Mouse (Mus musculus): ENCODE data around the gene Efcc1. TPM values are rescaled to one million over a fixed set of nuclear protein-coding genes. Genes with fewer than 3 reads are reported as not detected.

The Efcc1 gene
- polyA plus RNA-seq, 1 experiment from 2014 or later = 1.3 TPM

DNA sequence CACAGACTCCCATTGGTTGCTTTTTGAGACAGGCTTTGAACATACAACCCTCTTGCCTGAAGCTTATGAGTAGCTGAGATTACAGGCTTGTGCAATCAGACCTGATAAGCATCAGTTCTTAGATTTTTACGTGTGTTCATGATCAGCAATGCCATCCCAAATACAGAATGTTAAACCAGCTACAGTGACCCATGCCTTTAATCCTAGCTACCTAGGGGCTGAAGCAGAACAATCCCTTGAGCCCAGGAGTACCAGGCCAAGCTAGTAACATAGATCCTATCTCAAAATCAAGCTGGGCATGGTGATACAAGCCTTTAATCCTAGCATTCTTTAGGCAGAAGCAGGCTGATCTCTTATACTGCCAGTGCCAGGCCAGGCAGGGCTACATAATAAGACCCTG lies 73.4 kb downstream of the Efcc1 start:
- H3K9ac ChIP-seq (ENCODE audit: low read length) = no peak overlapping the region
- WGBS = 86% methylated on average over 1 of the region's 1 CpGs
- no peak overlapping the region for H3K27ac ChIP-seq (ENCODE audit: low read length)
- no peaks in the 10 kb centered on the region for H3K9me3 ChIP-seq (replicated peaks; ENCODE audit: control insufficient read depth, low read length)
- no peaks in the 10 kb centered on the region for H3K4me1 ChIP-seq (ENCODE audit: control insufficient read depth, insufficient read depth, low read length)
- H3K27me3 ChIP-seq (ENCODE audit: control insufficient read depth, insufficient read depth, low read length) = no peaks in the 10 kb centered on the region
- ATAC-seq (ENCODE audit: insufficient read depth, low FRiP score) = no peak
- H3K36me3 ChIP-seq (ENCODE audit: control insufficient read depth, insufficient read depth, low read length) = no peaks in the 10 kb centered on the region
- no peak overlapping the region for H3K4me3 ChIP-seq (replicated peaks; ENCODE audit: low read length)
- no peak overlapping the region for H3K4me2 ChIP-seq (ENCODE audit: low read depth, low read length)

- Histone ChIP-seq H3K9ac (ENCODE audit: low read length) (no peak overlapping the region), H3K4me3 (replicated peaks; ENCODE audit: low read length) (no peak overlapping the region), H3K9me3 (replicated peaks; ENCODE audit: control insufficient read depth, low read length) (no peaks in the 10 kb centered on the region), H3K4me2 (ENCODE audit: low read depth, low read length) (no peak overlapping the region), H3K27ac (ENCODE audit: low read length) (no peak overlapping the region), H3K27me3 (ENCODE audit: control insufficient read depth, insufficient read depth, low read length) (no peaks in the 10 kb centered on the region), H3K36me3 (ENCODE audit: control insufficient read depth, insufficient read depth, low read length) (no peaks in the 10 kb centered on the region), H3K4me1 (ENCODE audit: control insufficient read depth, insufficient read depth, low read length) (peaks cover 8% of the 10 kb centered on the region)
- WGBS = 66% methylated on average over 7 of the region's 7 CpGs
- ATAC-seq (ENCODE audit: insufficient read depth, low FRiP score) = no peak
These were observed 74.2 kb downstream of the Efcc1 start for GRCm38 (mm10) chr6:87804886-87805285.

DNA sequence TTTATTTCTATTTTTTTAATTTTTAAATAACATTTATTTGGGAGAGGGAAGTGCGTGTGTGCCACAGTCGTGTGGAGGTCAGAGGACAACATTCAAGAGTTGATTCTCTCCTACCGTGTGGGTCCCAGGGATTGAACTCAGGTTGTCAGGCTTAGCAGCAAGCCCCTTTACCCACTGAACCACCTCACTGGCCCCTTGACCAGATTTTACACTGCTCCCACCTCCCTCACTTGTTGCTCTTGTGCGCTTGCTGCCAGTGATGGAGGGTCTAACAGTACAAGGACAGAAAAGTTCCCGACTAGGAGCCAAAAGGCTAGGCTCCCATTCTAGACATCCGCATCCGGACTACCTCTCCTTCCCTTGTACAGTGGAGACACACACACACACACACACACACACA lies 74.8 kb downstream of the Efcc1 start:
- Histone ChIP-seq H3K9me3 (replicated peaks; ENCODE audit: control insufficient read depth, low read length) (no peaks in the 10 kb centered on the region), H3K27ac (ENCODE audit: low read length) (no peak overlapping the region), H3K4me3 (replicated peaks; ENCODE audit: low read length) (no peak overlapping the region), H3K4me2 (ENCODE audit: low read depth, low read length) (no peak overlapping the region), H3K9ac (ENCODE audit: low read length) (no peak overlapping the region), H3K27me3 (ENCODE audit: control insufficient read depth, insufficient read depth, low read length) (no peaks in the 10 kb centered on the region), H3K36me3 (ENCODE audit: control insufficient read depth, insufficient read depth, low read length) (no peaks in the 10 kb centered on the region), H3K4me1 (ENCODE audit: control insufficient read depth, insufficient read depth, low read length) (peaks cover 13% of the 10 kb centered on the region)
- 85% methylated on average over 7 of the region's 7 CpGs for WGBS
- no peak for ATAC-seq (ENCODE audit: insufficient read depth, low FRiP score)

Other genes with a start within 250 kb of the Efcc1 start
- 6.4 and 8.2 TPM in 2 replicates for gene Arhgap25, start 197.6 kb upstream of the Efcc1 start, polyA plus RNA-seq (2015; fragmentation: Nextera tagmentation; extraction: Ambion mirVana)
- 3.2 and 3.3 TPM in 2 replicates for gene Prokr1, start 140.1 kb upstream of the Efcc1 start, polyA plus RNA-seq (2015; fragmentation: Nextera tagmentation; extraction: Ambion mirVana)
- 14.2 and 15.5 TPM in 2 replicates for gene Aplf, start 58.7 kb upstream of the Efcc1 start, polyA plus RNA-seq (2015; fragmentation: Nextera tagmentation; extraction: Ambion mirVana)
- gene Gp9, start 47.2 kb downstream of the Efcc1 start, polyA plus RNA-seq (2015; fragmentation: Nextera tagmentation; extraction: Ambion mirVana) = 1.2 and 1.4 TPM in 2 replicates
- 8.9 and 10.7 TPM in 2 replicates for gene Rab43, start 81.3 kb downstream of the Efcc1 start, polyA plus RNA-seq (2015; fragmentation: Nextera tagmentation; extraction: Ambion mirVana)
- 3.0 and 6.1 TPM in 2 replicates for gene Gm45140, start 104.9 kb downstream of the Efcc1 start, polyA plus RNA-seq (2015; fragmentation: Nextera tagmentation; extraction: Ambion mirVana)
- 40.1 and 48.1 TPM in 2 replicates for gene Isy1, start 107.9 kb downstream of the Efcc1 start, polyA plus RNA-seq (2015; fragmentation: Nextera tagmentation; extraction: Ambion mirVana)
- 937 and 1,037 TPM in 2 replicates for gene Cnbp, start 120.2 kb downstream of the Efcc1 start, polyA plus RNA-seq (2015; fragmentation: Nextera tagmentation; extraction: Ambion mirVana)
- gene Copg1, start 156.9 kb downstream of the Efcc1 start, polyA plus RNA-seq (2015; fragmentation: Nextera tagmentation; extraction: Ambion mirVana) = 171 and 182 TPM in 2 replicates
- 36.2 and 38.4 TPM in 2 replicates for gene Hmces, start 183.1 kb downstream of the Efcc1 start, polyA plus RNA-seq (2015; fragmentation: Nextera tagmentation; extraction: Ambion mirVana)

Data from stomach, embryonic 16.5 days (tissue).